Mouse (Mus musculus): Measurements from ENCODE around the gene Alb.

Gene Alb

GRCm38 (mm10) chr5:90490518-90490917 lies 29.8 kb downstream of the Alb start, which contains the start of gene Afp:
Afp (plus strand) TSS chr5:90490737.
- in situ Hi-C loops (cut with MboI, MseI): loop anchor here in 1 of 2 experiments (10.0 to 25.0 kb wide), 2 partner anchors 1647 to 1814 kb away; partner anchors contain the start of gene Uso1

DNA sequence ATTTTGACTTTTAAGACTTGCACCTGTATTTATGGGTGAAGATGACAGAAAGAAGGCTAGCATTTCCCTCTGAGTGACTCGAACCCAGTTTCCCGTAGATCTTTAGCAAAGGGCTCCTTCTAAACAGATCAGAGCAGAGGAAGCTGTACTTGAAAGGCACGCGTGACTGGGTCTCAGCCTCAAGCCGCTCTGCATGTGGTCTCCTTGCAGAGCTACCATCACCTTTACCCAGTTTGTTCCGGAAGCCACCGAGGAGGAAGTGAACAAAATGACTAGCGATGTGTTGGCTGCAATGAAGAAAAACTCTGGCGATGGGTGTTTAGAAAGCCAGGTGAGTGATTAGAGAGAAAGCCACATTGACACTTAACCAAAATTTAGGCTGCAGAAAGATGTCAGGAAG lies 31.7 kb downstream of the Alb start:
- in situ Hi-C loops (cut with MboI, MseI): loop anchor here in 1 of 2 experiments (10.0 to 25.0 kb wide), 2 partner anchors 1645 to 1812 kb away; partner anchors contain the start of gene Uso1

GRCm38 (mm10) chr5:90494308-90494707 lies 33.6 kb downstream of the Alb start:
- in situ Hi-C loops (cut with MboI, MseI): loop anchor here in 1 of 2 experiments (10.0 to 25.0 kb wide), 2 partner anchors 1643 to 1810 kb away; partner anchors contain the start of gene Uso1

GRCm38 (mm10) chr5:90499509-90499908 lies 38.8 kb downstream of the Alb start:
- in situ Hi-C loops (cut with MboI, MseI): loop anchor here (5.0 to 25.0 kb wide), 3 partner anchors 297 to 1805 kb away; partner anchors contain the start of gene Uso1 (in 1 of the 2)

- in situ Hi-C loops (cut with MboI, MseI): loop anchor here in 1 of 2 experiments (5.0 to 25.0 kb wide), 2 partner anchors 288 to 1713 kb away; no protein-coding TSS in a partner anchor
These were observed 40.0 kb downstream of the Alb start for GRCm38 (mm10) chr5:90500714-90501113.

- in situ Hi-C loops (cut with MboI, MseI): loop anchor here in 1 of 2 experiments (5.0 to 25.0 kb wide), 2 partner anchors 289 to 1714 kb away; no protein-coding TSS in a partner anchor
These were observed 41.1 kb downstream of the Alb start for GRCm38 (mm10) chr5:90501752-90502151.

DNA sequence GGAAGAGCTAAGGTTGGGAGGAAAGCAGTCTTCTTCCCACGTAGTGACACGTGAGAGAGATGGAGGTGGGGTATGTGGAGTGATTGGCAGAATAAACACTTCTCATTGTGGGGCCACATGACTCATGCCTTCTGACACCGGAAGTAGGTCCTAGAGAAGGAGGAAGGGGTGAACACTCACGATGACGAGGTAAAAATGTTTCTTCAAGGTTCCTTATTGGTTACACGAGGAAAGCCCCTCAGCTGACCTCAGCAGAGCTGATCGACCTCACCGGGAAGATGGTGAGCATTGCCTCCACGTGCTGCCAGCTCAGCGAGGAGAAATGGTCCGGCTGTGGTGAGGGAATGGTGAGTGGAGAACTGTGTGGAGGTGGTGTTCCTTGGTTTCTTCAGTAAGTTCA lies 44.0 kb downstream of the Alb start:
- in situ Hi-C loops (cut with MboI, MseI): loop anchor here in 1 of 2 experiments (5.0 to 25.0 kb wide), 2 partner anchors 292 to 1717 kb away; no protein-coding TSS in a partner anchor

DNA sequence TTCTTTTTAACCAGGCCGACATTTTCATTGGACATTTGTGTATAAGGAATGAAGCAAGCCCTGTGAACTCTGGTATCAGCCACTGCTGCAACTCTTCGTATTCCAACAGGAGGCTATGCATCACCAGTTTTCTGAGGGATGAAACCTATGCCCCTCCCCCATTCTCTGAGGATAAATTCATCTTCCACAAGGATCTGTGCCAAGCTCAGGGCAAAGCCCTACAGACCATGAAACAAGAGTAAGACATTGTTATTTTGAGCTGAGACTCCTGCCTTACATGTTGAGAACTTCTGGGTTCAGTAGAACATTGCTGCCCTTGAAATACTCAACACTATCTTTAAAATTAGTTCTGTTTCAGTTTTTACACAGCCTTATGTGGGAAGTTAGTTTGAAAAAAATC lies 45.8 kb downstream of the Alb start:
- in situ Hi-C loops (cut with MboI, MseI): loop anchor here in 1 of 2 experiments (25.0 kb wide), 1 partner anchor 1719 kb away; no protein-coding TSS in a partner anchor

DNA sequence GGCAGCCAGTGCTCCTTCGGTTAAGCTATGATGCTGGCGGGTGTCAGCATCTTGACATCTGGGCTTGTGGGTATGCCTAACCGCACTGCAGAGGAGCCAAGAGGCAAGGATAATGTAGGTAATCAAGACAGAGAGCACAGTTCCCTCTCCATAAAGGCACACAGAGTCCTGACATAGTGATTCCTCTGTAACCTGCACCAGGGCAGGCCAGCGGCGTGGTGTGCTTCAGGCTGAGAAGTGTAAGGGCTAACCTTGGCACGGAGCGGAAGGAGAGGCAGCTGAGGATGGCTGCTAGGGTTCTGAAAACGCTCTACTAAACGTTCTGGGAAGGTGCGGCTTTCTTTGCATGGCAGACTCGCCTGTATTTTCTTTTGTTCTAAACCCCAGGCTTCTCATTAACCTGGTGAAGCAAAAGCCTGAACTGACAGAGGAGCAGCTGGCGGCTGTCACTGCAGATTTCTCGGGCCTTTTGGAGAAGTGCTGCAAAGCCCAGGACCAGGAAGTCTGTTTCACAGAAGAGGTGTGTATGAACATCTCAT lies 46.8 kb downstream of the Alb start:
- in situ Hi-C loops (cut with MboI, MseI): loop anchor here in 1 of 2 experiments (25.0 kb wide), 1 partner anchor 1720 kb away; no protein-coding TSS in a partner anchor

GRCm38 (mm10) chr5:90509828-90510592 lies 49.3 kb downstream of the Alb start:
- in situ Hi-C loops (cut with MboI, MseI): loop anchor here in 1 of 2 experiments (25.0 kb wide), 1 partner anchor 1723 kb away; no protein-coding TSS in a partner anchor

DNA sequence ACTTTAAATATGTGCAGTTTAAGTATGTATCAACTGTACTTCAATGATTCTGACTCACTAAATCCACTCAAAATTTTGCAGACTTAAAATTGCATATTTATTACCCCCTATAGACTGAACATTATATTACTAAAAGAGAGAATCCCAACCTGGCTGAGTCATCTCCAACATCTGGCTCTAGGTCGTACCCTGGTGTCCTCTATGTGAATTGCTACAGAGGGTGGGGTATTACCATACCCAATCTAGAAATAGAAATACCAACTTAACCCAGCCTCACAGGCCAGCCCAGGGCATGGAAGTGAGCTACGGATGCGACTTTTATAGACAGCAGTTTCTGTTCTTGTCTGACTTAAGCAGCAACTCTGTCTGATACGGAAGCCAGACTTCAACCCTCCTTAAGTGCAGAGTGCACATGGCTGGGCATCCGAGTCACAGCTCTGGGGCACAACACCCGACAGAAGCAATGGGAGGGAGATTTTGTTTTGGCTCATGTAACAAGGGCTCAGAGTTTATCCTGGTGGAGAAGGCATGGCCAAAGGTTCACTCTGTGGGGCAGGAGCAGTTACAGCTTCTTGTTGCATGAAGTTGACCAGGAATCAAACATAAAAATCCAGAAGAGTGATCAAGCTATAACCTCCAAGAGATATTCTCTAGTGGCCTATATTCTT lies 51.7 kb downstream of the Alb start:
- in situ Hi-C loops (cut with MboI, MseI): loop anchor here in 1 of 2 experiments (25.0 kb wide), 1 partner anchor 1725 kb away; no protein-coding TSS in a partner anchor

GRCm38 (mm10) chr5:90515561-90515960 lies 54.9 kb downstream of the Alb start:
- in situ Hi-C loops (cut with MboI, MseI): loop anchor here in 1 of 2 experiments (25.0 kb wide), 1 partner anchor 1728 kb away; no protein-coding TSS in a partner anchor

GRCm38 (mm10) chr5:90518356-90519100 lies 57.8 kb downstream of the Alb start, which contains the start of gene Afm:
Afm (plus strand) TSS chr5:90518932.
- in situ Hi-C loops (cut with MboI, MseI): loop anchor here in 1 of 2 experiments (25.0 kb wide), 1 partner anchor 1731 kb away; no protein-coding TSS in a partner anchor
